Mouse (Mus musculus) liver, embryonic 14.5 days (tissue): ENCODE data around the gene Psmb7. TPM values are rescaled to one million over a fixed set of nuclear protein-coding genes. Genes with fewer than 3 reads are reported as not detected.
A peak's percentile ranks its signal among the peaks of the same experiment; 100 is the strongest.

Source experiments
- ATAC-seq: fragments of 200-750 bp; cut with Nextera tagmentation; 2 replicates; pipeline ENCODE4 v1.8.0; 2017; ENCODE audit warnings: moderate number of reproducible peaks, mild to moderate bottlenecking, moderate library complexity; ENCODE audit not compliant: insufficient read depth
- DNase-seq, 3 experiments: peaks; one replicate each; pipeline ENCODE4 v3.0.0-alpha.2; 2012 to 2013; ENCODE audit warnings: low read depth in 3 of 3, low spot score in 3 of 3
- H3K27ac ChIP-seq: fragments of 300-500 bp; sonication (generic); 2 replicates; pipeline ENCODE4 v1.5.1; 2014; ENCODE audit warnings: moderate library complexity, mild to moderate bottlenecking, control low read depth, inconsistent platforms
- H3K27me3 ChIP-seq: fragments of 300-500 bp; sonication (generic); 2 replicates; pipeline ENCODE4 v1.6.1; 2014; ENCODE audit warnings: mild to moderate bottlenecking, low read length, moderate library complexity; ENCODE audit not compliant: control insufficient read depth, insufficient read depth
- H3K36me3 ChIP-seq: fragments of 300-500 bp; sonication (generic); replicated peaks from 2 replicates; pipeline ENCODE4 v1.6.1; 2014; ENCODE audit warnings: low read depth; ENCODE audit not compliant: control insufficient read depth, insufficient read depth
- H3K4me1 ChIP-seq, 2 experiments: fragments of 200-500 bp in 1 of 2; fragments of 300-500 bp in 1 of 2; sonication (generic) in 1 of 2; replicated peaks; 2 replicates each; pipeline ENCODE4 v1.6.1; 2012 to 2014; ENCODE audit warnings: antibody characterized with exemption in 1 of 2, inconsistent platforms in 1 of 2, low read length in 1 of 2; ENCODE audit not compliant: control insufficient read depth in 2 of 2, insufficient read depth in 2 of 2
- H3K4me2 ChIP-seq: fragments of 300-500 bp; sonication (generic); 2 replicates; pipeline ENCODE4 v1.6.1; 2014; ENCODE audit warnings: low read depth, mild to moderate bottlenecking, control low read depth, moderate library complexity
- H3K4me3 ChIP-seq, 2 experiments: fragments of 200-500 bp in 1 of 2; fragments of 300-500 bp in 1 of 2; sonication (generic) in 1 of 2; 2 replicates each; pipeline ENCODE4 v1.5.1; 2012 to 2014; ENCODE audit warnings: low read depth in 2 of 2, low read length in 2 of 2, mild to moderate bottlenecking in 2 of 2, control low read depth in 1 of 2, inconsistent platforms in 1 of 2, moderate library complexity in 1 of 2; ENCODE audit not compliant: insufficient read depth in 1 of 2
- H3K9ac ChIP-seq: fragments of 300-500 bp; sonication (generic); replicated peaks from 2 replicates; pipeline ENCODE4 v1.6.1; 2014; ENCODE audit warnings: mild to moderate bottlenecking, control low read depth, moderate library complexity
- H3K9me3 ChIP-seq: fragments of 300-500 bp; sonication (generic); 2 replicates; pipeline ENCODE4 v1.6.1; 2016; ENCODE audit warnings: low read length, mixed read lengths; ENCODE audit not compliant: control insufficient read depth
- CTCF ChIP-seq: IDR thresholded peaks from 2 replicates; pipeline ENCODE4 v1.5.1; 2016; ENCODE audit warnings: antibody characterized with exemption, low read depth, control low read depth
- EP300 ChIP-seq: IDR thresholded peaks from 2 replicates; pipeline ENCODE4 v1.6.1; 2016; ENCODE audit warnings: antibody characterized with exemption, low read depth
- WGBS: fragments of 180-500 bp; shearing (Covaris S2); extraction: QIAGEN DNeasy Blood & Tissue Kit; methylation state at CpG from one replicate; pipeline ENCODE4 v1.1.7; 2014; ENCODE audit not compliant: insufficient replicate concordance; 5-methylcytosine and 5-hydroxymethylcytosine counted together
- polyA plus RNA-seq, 2 experiments: library from polyadenylated mRNA; depleted of rRNA in 1 of 2; stranded (reverse) in 1 of 2; unstranded in 1 of 2; fragments of >200 nt; fragmentation: Nextera tagmentation in 1 of 2; extraction: Ambion mirVana in 1 of 2; gene quantifications; 2 replicates each; pipeline versions ENCODE4 v1.2.1 to v1.2.3; 2012 to 2014

Psmb7 gene
- polyA plus RNA-seq, 2 experiments, result 152 to 179 TPM

DNA sequence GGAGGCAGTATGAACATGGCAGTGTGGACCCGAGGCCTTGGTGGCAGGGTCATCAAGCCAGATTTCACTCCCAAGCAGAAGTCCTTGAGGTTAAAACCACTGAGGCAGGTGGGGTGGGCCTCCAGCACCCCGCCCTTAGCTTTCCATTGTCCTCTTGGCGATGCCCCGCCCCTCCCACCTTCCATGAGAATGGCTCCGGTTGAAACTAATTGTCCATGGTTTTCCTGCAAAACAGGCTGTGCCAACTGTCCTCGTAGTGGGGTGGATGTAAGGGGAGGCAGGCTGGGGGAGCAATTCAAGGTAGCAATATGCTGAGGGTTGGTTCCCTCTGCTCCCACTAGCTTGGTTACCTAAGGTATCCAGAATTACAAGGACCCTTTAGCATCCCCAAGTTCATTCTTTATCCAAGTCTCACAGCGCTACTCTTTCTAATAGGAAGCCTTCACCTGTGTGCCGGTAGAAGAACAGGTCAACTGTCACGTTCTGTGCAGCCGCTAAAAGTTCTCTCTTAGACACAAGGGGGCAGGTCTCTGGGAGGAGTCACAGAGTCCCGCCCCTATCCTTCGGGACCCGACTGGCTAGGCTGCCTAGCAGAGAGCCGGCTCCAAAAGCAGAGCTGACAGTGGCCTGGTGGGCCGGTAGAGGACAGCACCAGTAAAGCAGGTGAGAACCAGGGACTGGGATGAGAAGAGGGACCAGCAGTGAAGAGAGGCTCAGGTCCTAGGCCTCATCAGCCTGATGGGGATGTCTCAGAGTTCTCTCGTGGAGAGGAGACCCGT lies 25.1 kb upstream of the Psmb7 start:
- Histone ChIP-seq H3K4me2 (no peak overlapping the region), H3K9me3 (no peaks in the 10 kb centered on the region), H3K9ac (no peak overlapping the region), H3K27ac (no peak overlapping the region), H3K27me3 (no peaks in the 10 kb centered on the region; the same call in 1 of the 2 replicates), H3K4me3 (no peak overlapping the region), H3K4me1 (no peaks in the 10 kb centered on the region), H3K36me3 (no peaks in the 10 kb centered on the region)
- 16% methylated on average over 17 of the region's 17 CpGs for WGBS
- TF ChIP-seq EP300 (no peak), CTCF (peak; percentile 36)
- DNase-seq, result peak in 1 of 3 experiments; percentile 9
- ATAC-seq, result no peak

GRCm38 (mm10) chr2:38661398-38661797 lies 17.5 kb upstream of the Psmb7 start:
- no peak overlapping the region for H3K4me2 ChIP-seq
- H3K4me1 ChIP-seq, result peaks cover 0 to 3% of the 10 kb centered on the region in 2 experiments; a peak in 1 of 4 replicates
- no peaks in the 10 kb centered on the region for H3K9me3 ChIP-seq
- H3K27ac ChIP-seq, result no peak overlapping the region
- TF ChIP-seq EP300 (no peak), CTCF (peak; percentile 65)
- no peak for DNase-seq
- 2% methylated on average over 1 of the region's 1 CpGs for WGBS
- H3K36me3 ChIP-seq, result no peaks in the 10 kb centered on the region
- no peak for ATAC-seq
- H3K27me3 ChIP-seq, result peaks cover 4% of the 10 kb centered on the region
- no peak overlapping the region for H3K9ac ChIP-seq
- no peak overlapping the region for H3K4me3 ChIP-seq

- no peak for TF ChIP-seq EP300
- TF ChIP-seq CTCF, result peak; percentile 79
- Histone ChIP-seq H3K4me1 (peaks cover 0 to 3% of the 10 kb centered on the region in 2 experiments; a peak in 1 of 4 replicates), H3K9ac (no peak overlapping the region), H3K27me3 (peaks cover 4% of the 10 kb centered on the region), H3K4me2 (peak overlapping the region; percentile 51), H3K4me3 (peak overlapping the region; percentile 26 to 45), H3K9me3 (no peaks in the 10 kb centered on the region), H3K27ac (no peak overlapping the region), H3K36me3 (no peaks in the 10 kb centered on the region)
- ATAC-seq (peak; percentile 65; the same call in 1 of the 2 replicates), DNase-seq (peak in 2 of 3 experiments; percentile 9 to 19)
- under 1% methylated on average over 25 of the region's 25 CpGs for WGBS
These were observed 14.5 kb upstream of the Psmb7 start for GRCm38 (mm10) chr2:38658338-38658836.

- H3K4me2 ChIP-seq, result no peak overlapping the region
- WGBS, result 57% methylated on average over 2 of the region's 2 CpGs
- ATAC-seq, result no peak
- H3K27me3 ChIP-seq, result peaks cover 4% of the 10 kb centered on the region
- H3K9ac ChIP-seq, result no peak overlapping the region
- H3K9me3 ChIP-seq, result no peaks in the 10 kb centered on the region
- no peak for TF ChIP-seq EP300
- no peak for TF ChIP-seq CTCF
- H3K4me3 ChIP-seq, result no peak overlapping the region
- no peaks in the 10 kb centered on the region for H3K36me3 ChIP-seq
- H3K4me1 ChIP-seq, result peaks cover 0 to 3% of the 10 kb centered on the region in 2 experiments; a peak in 1 of 4 replicates
- DNase-seq, result no peak
- H3K27ac ChIP-seq, result no peak overlapping the region
These were observed 9.8 kb upstream of the Psmb7 start for GRCm38 (mm10) chr2:38653694-38654093.

- H3K4me1 ChIP-seq, result peaks cover 0 to 3% of the 10 kb centered on the region in 2 experiments; a peak in 1 of 4 replicates
- DNase-seq, result no peak
- no peak overlapping the region for H3K4me2 ChIP-seq
- H3K9me3 ChIP-seq, result no peaks in the 10 kb centered on the region
- no peak overlapping the region for H3K4me3 ChIP-seq
- H3K36me3 ChIP-seq, result no peaks in the 10 kb centered on the region
- ATAC-seq, result no peak
- TF ChIP-seq EP300, result no peak
- TF ChIP-seq CTCF, result no peak
- no peak overlapping the region for H3K9ac ChIP-seq
- H3K27me3 ChIP-seq, result peaks cover 4% of the 10 kb centered on the region
- WGBS, result 69% methylated on average over 5 of the region's 5 CpGs
- H3K27ac ChIP-seq, result no peak overlapping the region
These were observed 9.4 kb upstream of the Psmb7 start for GRCm38 (mm10) chr2:38653293-38653619.
